Mouse (Mus musculus) cortical plate, adult 2 months (tissue): ENCODE measurements at regions not wholly inside any gene's neighbourhood (a gene's known extent, or its start where the extent isn't known, plus 50 kb on each side); places are given as distances from the start of the nearest gene placed in this dataset.

Experiments used
- CTCF ChIP-seq: fragments of 200-500 bp; IDR thresholded peaks from 2 replicates; pipeline ENCODE4 v1.5.1; 2011; ENCODE audit warnings: mild to moderate bottlenecking, control low read depth, low read length; ENCODE audit not compliant: insufficient read depth; ENCODE audit errors: extremely low read depth
- POLR2A ChIP-seq: fragments of 200-500 bp; IDR thresholded peaks from 2 replicates; pipeline ENCODE4 v1.6.1; 2011; ENCODE audit warnings: mild to moderate bottlenecking, low read length, control low read depth; ENCODE audit not compliant: insufficient read depth; ENCODE audit errors: extremely low read depth

GRCm38 (mm10) chr6:71025472-71025871, 69.1 kb downstream of the Foxi3 start:
- TF ChIP-seq CTCF (no peak), POLR2A (no peak)
